Mouse (Mus musculus): ENCODE measurements around the gene Ttc39b.

DNA sequence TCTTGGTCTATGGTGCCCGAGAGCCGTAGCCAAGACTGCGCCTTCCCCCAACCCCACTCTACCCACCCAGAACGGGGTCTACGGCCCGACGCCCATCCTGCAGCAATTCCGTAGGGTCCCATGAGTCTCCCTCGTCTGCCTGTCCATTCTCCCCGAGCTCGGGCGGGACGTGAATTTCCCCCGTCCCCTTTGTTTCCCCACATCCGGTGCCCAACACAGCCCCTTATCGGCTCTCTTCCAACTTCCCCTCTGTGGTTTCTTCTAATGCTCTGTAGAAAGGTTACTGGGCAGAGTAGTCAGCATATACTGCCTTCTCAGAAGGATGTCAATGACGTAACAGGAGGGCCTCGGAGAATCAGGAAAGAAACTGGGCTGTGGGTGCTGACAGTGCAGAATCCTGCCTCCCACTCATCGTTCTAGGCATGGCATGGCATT lies 50.4 kb downstream of the Ttc39b start:
- TF ChIP-seq CTCF (IDR thresholded peaks at IDR 0.05; ENCODE audit: insufficient read depth, low read length): no peak
- TF ChIP-seq POLR2A (IDR thresholded peaks at IDR 0.05; ENCODE audit: borderline replicate concordance, extremely low read depth, low read depth, low read length): no peak

All from lung, adult 2 months (tissue).